Mouse (Mus musculus): ENCODE results near the gene Cav1. TPM values are rescaled to one million over a fixed set of nuclear protein-coding genes. Genes with fewer than 3 reads are reported as not detected.

Cav1 gene
- 10 to 100 TPM; 47.9 to 48.5 TPM for total RNA-seq (2021)

DNA sequence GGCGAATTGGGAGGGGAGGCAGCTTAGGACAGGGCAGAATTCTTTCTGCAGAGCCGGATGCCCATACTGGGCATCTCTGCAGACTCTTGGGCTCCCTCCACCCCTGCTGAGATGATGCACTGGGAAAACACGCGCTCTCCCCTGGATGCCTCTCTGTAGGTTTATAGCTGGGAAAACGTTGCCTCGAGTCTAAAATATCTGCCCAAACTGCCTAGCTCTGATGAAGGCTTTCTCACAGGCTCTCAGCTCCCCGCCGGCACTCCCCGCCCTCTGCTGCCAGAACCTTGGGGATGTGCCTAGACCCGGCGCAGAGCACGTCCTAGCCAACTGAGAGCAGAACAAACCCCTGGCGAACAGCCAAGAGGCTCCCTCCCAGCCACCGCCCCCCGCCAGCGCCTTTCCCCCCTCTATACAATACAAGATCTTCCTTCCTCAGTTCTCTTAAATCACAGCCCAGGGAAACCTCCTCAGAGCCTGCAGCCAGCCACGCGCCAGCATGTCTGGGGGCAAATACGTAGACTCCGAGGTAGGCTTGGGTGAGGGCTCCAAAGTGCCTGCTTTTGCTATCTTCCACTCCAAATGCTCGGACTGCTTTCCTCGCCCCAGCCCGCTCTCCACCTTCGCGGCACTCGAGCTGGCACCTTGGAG lies at the start of gene Cav1:
Gene Cav1 (plus strand): TSS at position 382 of the 648 bp plus-strand sequence.
- DNase-seq: peak; percentile 74
- intact Hi-C loops (cut with DNase I): loop anchor here (5.0 kb wide), 1 partner anchor 199 kb away; no protein-coding TSS in a partner anchor

DNA sequence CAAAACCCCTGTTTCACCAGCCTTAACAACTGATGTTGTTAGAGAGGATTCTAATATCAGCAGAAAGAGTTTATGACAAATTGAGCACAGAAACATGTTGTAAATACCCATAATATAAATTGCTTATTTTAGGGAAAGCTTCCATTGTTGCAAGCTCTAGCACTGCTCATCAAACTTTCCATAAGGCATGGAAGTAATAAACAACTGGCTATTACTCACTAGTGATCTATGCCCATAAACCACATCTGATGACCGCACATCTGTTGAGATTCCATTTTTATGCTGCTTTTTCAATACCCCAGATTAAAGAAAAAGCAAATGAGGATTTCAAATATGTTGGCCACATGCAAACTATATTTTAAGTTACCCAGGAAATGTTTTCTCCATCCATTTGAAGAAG lies 48.0 kb upstream of the Cav1 start:
- intact Hi-C loops (cut with DNase I): no loop called here
- DNase-seq: no peak

DNA sequence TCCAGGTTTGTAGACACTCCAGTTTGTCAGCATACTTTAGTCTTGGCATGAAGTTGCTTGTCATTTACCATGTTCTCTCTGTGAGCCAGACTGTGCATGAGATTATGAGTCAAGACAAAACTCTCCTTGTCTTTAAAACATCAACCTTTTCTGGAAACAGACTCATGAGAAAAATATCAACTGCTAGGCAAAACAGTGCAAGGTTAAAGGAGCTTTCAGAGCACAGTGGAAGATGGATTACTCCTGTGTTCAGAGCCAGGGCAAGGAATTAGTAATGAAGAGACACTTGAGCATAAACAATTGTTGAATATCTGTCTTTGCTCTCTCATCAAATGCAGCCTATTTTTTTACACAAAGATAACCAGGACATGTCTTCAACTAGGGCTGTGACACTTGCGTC lies 47.2 kb upstream of the Cav1 start:
- DNase-seq: no peak
- intact Hi-C loops (cut with DNase I): no loop called here

GRCm38 (mm10) chr6:17262786-17263185 lies 43.3 kb upstream of the Cav1 start:
- intact Hi-C loops (cut with DNase I): no loop called here
- DNase-seq: no peak

DNA sequence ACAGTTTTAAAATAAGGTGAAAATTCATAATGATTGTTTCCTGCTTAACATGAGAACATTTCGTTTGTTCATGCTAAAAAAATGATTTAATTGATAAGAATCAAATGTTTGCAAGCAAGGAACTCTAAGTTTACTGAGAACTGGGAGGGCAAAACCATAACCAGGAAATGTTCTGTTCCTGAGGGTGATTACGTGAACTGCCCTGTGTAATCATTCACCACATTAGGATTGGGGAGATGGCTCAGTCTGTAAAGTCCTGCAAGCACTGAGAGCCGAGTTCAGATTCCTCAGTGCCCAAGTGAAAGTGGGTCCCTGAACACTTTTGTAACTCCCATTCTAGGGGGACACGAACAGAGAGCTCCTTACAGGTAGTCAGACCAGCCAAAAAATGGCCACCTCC lies 41.1 kb upstream of the Cav1 start:
- intact Hi-C loops (cut with DNase I): no loop called here
- no peak for DNase-seq

- intact Hi-C loops (cut with DNase I): no loop called here
- no peak for DNase-seq
These were observed 39.7 kb upstream of the Cav1 start for GRCm38 (mm10) chr6:17266466-17266865.

DNA sequence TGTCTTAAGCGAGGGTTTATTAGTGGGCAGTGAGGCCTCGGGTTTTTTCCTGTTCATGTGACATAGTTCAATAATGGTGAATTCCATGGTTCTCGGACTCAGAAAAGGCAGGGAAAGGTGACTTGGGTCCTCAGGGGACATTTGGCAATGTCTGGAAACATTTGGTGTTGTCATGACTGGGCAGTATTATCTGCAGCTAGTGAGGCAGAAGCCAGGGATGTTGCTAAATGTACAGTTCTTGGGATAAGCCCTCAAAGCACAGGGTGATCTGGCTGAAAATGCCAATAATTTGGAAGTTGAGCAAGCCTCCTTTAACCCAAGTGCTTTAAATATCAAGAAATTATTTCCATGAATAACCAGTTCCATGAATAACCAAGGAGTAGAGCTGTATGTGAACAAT lies 27.8 kb upstream of the Cav1 start:
- intact Hi-C loops (cut with DNase I): no loop called here
- DNase-seq: no peak

GRCm38 (mm10) chr6:17280939-17281756 lies 25.0 kb upstream of the Cav1 start, which contains the start of gene Cav2:
Gene Cav2 (plus strand): TSS chr6:17281185.
- DNase-seq: peak; percentile 36
- intact Hi-C loops (cut with DNase I): no loop called here

DNA sequence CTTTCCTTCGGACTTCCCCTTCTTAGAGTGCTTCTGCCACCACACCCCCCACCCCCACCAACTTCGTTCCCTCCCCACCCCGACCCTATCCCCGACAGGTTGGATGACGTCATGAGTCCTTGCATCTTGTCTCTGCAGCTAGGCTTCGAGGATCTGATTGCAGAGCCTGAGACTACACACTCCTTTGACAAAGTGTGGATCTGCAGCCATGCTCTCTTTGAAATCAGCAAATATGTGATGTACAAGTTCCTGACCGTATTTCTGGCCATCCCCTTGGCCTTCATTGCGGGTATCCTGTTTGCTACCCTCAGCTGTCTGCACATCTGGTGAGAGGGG lies 24.4 kb upstream of the Cav1 start:
- DNase-seq: no peak

DNA sequence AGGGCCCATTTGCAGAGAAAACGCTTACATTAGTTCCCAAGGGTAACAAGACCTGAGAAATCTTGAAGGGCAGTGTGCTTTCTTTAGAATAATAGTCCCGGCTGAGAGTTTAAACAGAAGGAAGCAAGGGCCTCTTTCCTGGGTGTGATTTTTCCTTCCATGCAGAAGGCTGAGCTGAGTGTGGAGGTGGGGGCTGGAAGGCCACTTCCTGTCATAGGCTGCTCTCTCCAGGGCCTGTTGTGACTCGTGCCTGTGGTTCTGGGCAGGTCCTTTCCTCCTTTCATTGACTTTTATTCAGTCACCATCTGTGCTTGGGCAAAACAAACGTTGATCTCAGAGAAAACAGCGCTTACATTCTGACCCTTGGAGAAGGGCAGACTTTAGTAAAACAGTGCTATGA lies 24.0 kb upstream of the Cav1 start:
- intact Hi-C loops (cut with DNase I): no loop called here
- no peak for DNase-seq

More for the DNA sequence above, 24.4 kb upstream of the Cav1 start:
- intact Hi-C loops (cut with DNase I): no loop called here

- no peak for DNase-seq
- intact Hi-C loops (cut with DNase I): no loop called here
These were observed 22.3 kb upstream of the Cav1 start for GRCm38 (mm10) chr6:17283834-17284233.

DNA sequence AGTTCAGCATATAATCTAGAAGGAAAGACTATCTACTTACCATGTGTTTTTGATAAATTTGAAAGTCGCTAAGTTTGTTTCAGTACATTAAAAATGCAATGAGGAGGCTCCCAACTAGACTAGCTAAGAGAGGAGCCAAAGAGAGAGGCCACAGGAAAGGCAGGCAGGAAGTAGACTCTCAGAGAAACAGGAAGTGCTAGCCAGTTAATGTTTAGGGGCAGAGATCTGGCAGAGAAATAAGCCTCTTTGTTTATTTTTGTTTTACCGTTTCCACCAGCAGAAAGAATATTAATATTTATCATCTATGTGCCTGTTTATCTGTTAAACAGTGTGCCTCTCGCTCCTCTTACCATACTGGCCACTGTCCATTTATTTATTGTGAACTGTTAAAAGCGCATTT lies 19.8 kb upstream of the Cav1 start:
- DNase-seq: no peak
- intact Hi-C loops (cut with DNase I): no loop called here

DNA sequence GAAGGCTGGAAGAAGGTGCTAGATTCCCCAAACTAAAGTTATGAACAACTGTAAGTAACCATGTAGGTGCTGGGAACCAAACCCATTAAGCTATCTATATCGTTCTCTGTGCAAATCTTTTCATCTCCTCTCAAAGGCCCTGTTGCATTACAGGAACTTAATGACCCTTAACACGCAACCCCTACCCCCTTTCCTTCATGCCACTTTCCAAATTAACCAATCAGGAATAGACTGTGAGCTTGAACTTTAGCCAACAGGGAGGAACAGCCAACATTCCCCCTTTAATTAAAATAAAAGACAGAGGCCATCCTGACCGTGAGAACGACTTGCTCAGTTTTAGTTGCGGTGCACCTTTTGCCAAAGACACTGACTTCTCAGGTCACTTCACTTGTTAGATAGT lies 11.0 kb upstream of the Cav1 start:
- intact Hi-C loops (cut with DNase I): no loop called here
- no peak for DNase-seq

DNA sequence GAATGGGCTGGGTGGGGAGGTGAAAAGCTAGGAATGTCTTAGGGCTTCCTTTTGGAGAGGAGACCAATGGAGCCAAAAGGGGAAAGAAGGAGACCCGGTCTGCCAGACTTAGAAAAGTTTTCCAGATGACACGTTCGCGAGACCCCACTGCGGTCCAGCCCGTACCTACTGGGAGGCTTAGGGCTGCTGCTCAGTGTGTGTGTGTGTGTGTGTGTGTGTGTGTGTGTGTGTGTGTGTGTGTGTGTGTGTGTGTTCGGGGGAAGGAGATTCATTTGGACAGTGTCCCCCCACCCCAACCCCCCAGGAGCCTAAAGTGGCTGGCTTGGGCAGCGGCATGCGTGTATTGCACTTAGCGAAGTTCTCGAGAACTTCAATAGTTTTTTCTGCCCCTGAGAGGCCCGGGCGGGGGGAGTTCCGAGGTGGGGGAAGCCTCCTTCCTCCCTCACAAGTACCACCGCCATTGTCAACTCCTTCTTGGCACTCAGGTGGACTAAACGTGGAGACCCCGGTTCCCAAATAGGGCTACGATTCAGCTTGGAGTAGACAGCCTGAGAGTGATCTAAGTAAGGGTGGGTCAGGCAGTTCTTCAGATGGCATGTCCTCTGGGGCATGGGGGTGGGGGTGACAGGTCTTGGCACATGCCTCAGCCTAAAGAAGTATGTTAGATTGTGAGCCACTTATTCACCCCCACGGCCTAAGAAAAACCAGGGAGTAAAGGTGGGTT lies 629 bp downstream of the Cav1 start:
- intact Hi-C loops (cut with DNase I): loop anchor here (5.0 kb wide), 1 partner anchor 199 kb away; no protein-coding TSS in a partner anchor
- peak; percentile 4 for DNase-seq

DNA sequence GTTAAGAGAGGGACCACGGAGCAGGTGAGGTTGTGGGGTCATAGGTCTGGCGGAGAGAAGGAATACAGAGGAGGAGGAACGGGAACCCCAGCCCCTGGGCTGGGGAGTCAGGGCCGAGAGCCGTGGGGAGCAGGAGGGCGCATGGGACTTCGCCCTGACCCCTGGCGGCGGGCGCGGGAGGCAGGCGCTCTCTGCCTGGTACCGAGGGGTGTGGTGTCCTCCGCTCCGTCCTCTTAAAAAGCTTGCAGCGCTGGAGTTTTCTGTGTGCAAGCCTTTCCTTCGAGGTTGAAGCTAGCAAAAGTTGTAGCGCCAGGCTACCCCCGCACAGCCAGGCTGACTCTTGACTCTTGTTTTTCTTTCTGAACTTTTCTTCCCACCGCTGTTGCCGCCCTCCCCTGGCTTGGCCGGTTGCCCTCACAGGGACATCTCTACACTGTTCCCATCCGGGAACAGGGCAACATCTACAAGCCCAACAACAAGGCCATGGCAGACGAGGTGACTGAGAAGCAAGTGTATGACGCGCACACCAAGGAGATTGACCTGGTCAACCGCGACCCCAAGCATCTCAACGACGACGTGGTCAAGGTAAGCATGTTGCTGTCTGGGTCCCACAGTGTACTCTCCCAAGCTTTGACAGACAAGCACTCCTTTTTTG lies 1.5 kb downstream of the Cav1 start:
- peak; percentile 65 for DNase-seq
- intact Hi-C loops (cut with DNase I): loop anchor here (5.0 kb wide), 1 partner anchor 200 kb away; no protein-coding TSS in a partner anchor

- intact Hi-C loops (cut with DNase I): loop anchor here (5.0 kb wide), 1 partner anchor 201 kb away; no protein-coding TSS in a partner anchor
- no peak for DNase-seq
These were observed 2.5 kb downstream of the Cav1 start for GRCm38 (mm10) chr6:17308661-17309060.

- intact Hi-C loops (cut with DNase I): loop anchor here (5.0 kb wide), 1 partner anchor 202 kb away; no protein-coding TSS in a partner anchor
- no peak for DNase-seq
These were observed 3.1 kb downstream of the Cav1 start for GRCm38 (mm10) chr6:17309260-17309659.

- DNase-seq: no peak
- intact Hi-C loops (cut with DNase I): no loop called here
These were observed 8.1 kb downstream of the Cav1 start for GRCm38 (mm10) chr6:17314241-17314640.

DNA sequence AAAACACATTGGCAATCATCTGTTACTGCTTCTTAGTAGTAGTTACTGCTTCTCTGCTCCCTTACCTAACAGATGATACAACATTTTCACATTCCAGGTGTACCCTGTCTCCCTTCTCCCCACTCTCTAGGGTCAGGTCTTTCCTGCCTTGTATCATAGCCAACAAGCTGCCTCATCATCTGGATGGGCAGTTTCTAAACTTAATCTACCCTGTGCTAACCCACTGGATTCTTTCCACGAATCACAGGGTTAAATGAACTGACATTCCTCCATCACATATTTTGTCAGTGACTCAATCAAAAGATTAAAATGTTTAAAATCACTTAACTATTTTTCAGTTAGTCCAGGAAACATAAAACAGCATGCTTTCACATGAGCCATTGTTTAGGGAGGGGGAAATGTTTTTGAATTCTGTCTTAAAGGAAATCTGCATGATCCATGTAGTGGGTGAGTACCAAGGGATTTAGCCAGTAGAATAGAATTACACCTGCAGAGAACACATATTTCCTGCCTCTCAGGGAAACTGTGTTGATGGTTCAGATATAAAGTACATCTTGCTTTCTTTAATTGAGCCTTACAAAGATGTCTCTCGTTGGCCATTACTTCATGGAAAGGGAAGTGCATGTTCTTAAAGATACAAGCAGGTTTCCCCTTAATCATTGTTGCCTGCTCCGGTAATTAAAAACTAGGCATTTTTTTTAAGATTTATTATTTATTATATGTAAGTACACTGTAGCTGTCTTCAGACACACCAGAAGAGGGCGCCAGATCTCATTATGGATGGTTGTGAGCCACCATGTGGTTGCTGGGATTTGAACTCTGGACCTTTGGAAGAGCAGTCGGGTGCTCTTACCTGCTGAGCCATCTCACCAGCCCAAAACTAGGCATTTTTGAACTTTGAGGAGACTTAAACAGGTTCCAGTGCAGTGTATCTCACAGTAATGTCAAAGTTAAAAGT lies 8.8 kb downstream of the Cav1 start:
- intact Hi-C loops (cut with DNase I): no loop called here
- no peak for DNase-seq

Measured in left cerebral cortex, postnatal 4 days (tissue).